8 mouse cellular contexts compared by ENCODE assay signal in genomic region chr6:120822937-120823614, GRCm38 (mm10). TPM values are rescaled to one million over a fixed set of nuclear protein-coding genes. Genes with fewer than 3 reads are reported as not detected.
DNase-seq lines count a peak whose midpoint lies in the region; ATAC-seq and TF ChIP-seq lines count a peak whose summit lies in the region.

No protein-coding gene starts in this region.

- peaks cover 17% of the 10 kb centered on the region for H3K4me1 ChIP-seq in heart, embryonic 15.5 days (replicated peaks)
- H3K4me1 ChIP-seq in limb, embryonic 13.5 days, result peaks cover 14% of the 10 kb centered on the region
- H3K4me1 ChIP-seq in neural tube, embryonic 13.5 days (replicated peaks), result peaks cover 25% of the 10 kb centered on the region

- 65% methylated on average over 10 of the region's 10 CpGs for WGBS in heart, embryonic 15.5 days
- WGBS in limb, embryonic 13.5 days, result 79% methylated on average over 10 of the region's 10 CpGs
- WGBS in neural tube, embryonic 13.5 days, result 66% methylated on average over 10 of the region's 10 CpGs

- peak overlapping the region; percentile 45 for H3K4me2 ChIP-seq in heart, embryonic 15.5 days
- peak overlapping the region; percentile 75 for H3K4me2 ChIP-seq in limb, embryonic 13.5 days (replicated peaks)
- peak overlapping the region; percentile 75 for H3K4me2 ChIP-seq in neural tube, embryonic 13.5 days

- H3K4me3 ChIP-seq in layer of hippocampus, adult 2 months, result peak overlapping the region; percentile 99
- H3K4me3 ChIP-seq in heart, embryonic 15.5 days, result peak overlapping the region; percentile 93
- peak overlapping the region; percentile 92 for H3K4me3 ChIP-seq in limb, embryonic 13.5 days
- H3K4me3 ChIP-seq in neural tube, embryonic 13.5 days, result peak overlapping the region; percentile 95

- no peak overlapping the region for H3K9ac ChIP-seq in heart, embryonic 15.5 days
- H3K9ac ChIP-seq in limb, embryonic 13.5 days, result no peak overlapping the region
- 0 out of 2 replicates have a peak overlapping the region, but pooled peaks have one; percentile 47 for H3K9ac ChIP-seq in neural tube, embryonic 13.5 days

- ATAC-seq in heart, embryonic 15.5 days (replicated peaks; ENCODE audit: insufficient number of reproducible peaks, insufficient read depth, low FRiP score, low read depth), result no peak
- no peak for ATAC-seq in limb, embryonic 13.5 days (ENCODE audit: low FRiP score, low read depth)
- peak; percentile 55 for ATAC-seq in neural tube, embryonic 13.5 days (ENCODE audit: low read depth)
- ATAC-seq in frontal cortex, adult (ENCODE audit: low TSS enrichment), result no peak

- peak overlapping the region; percentile 92 for H3K27ac ChIP-seq in layer of hippocampus, adult 2 months
- peak overlapping the region; percentile 90 for H3K27ac ChIP-seq in heart, embryonic 15.5 days
- no peak overlapping the region; the same call in 1 of the 2 replicates for H3K27ac ChIP-seq in limb, embryonic 13.5 days
- H3K27ac ChIP-seq in neural tube, embryonic 13.5 days (replicated peaks), result peak overlapping the region; percentile 64; the same call in 1 of the 2 replicates

- H3K9me3 ChIP-seq in heart, embryonic 15.5 days (replicated peaks), result no peaks in the 10 kb centered on the region
- H3K9me3 ChIP-seq in limb, embryonic 13.5 days, result no peaks in the 10 kb centered on the region
- H3K9me3 ChIP-seq in neural tube, embryonic 13.5 days, result no peaks in the 10 kb centered on the region

- no peak for DNase-seq in layer of hippocampus, adult 2 months (ENCODE audit: low spot score in 2 of 2)
- no peak for DNase-seq in layer of hippocampus, adult 9-11 months
- DNase-seq in brain, embryonic 14.5 days (ENCODE audit: low read depth), result peak; percentile 41
- DNase-seq in frontal cortex, postnatal 36 days (ENCODE audit: low spot score in 2 of 2), result no peak

- no peaks in the 10 kb centered on the region for H3K27me3 ChIP-seq in heart, embryonic 15.5 days
- H3K27me3 ChIP-seq in limb, embryonic 13.5 days, result no peaks in the 10 kb centered on the region
- H3K27me3 ChIP-seq in neural tube, embryonic 13.5 days, result 0 out of 2 replicates have a peak, but pooled peaks cover 3% of the 10 kb centered on the region

- peaks cover 16% of the 10 kb centered on the region for H3K36me3 ChIP-seq in heart, embryonic 15.5 days
- H3K36me3 ChIP-seq in limb, embryonic 13.5 days, result peaks cover 12% of the 10 kb centered on the region
- H3K36me3 ChIP-seq in neural tube, embryonic 13.5 days, result peaks cover 13% of the 10 kb centered on the region

- no peak for TF ChIP-seq POLR2A in brain, embryonic 14.5 days (IDR thresholded peaks at IDR 0.05; ENCODE audit: borderline replicate concordance, extremely low read depth, insufficient read depth, insufficient read length, poor library complexity, severe bottlenecking)

- peak; percentile 60 for TF ChIP-seq CTCF in layer of hippocampus, adult 2 months (conservative IDR thresholded peaks at IDR 0.05)
- TF ChIP-seq CTCF in brain, embryonic 14.5 days (IDR thresholded peaks at IDR 0.05; ENCODE audit: borderline replicate concordance, extremely low read depth, insufficient read depth, insufficient read length), result no peak

RNA-seq across cellular contexts. Expression of gene Atp6v1e1, which starts 0.5 kb away (rescaled TPM):
- 100 to 1,000 TPM; 467 to 509 TPM for total RNA-seq in layer of hippocampus, adult 2 months (2021)
- 162 and 195 TPM in 2 replicates for polyA plus RNA-seq in brain, embryonic 14.5 days (2012; rRNA removed)
- polyA plus RNA-seq in heart, embryonic 15.5 days (2015; fragmentation: Nextera tagmentation; extraction: Ambion mirVana), result 118 and 130 TPM in 2 replicates
- polyA plus RNA-seq in limb, embryonic 13.5 days (2015; fragmentation: Nextera tagmentation; extraction: Ambion mirVana), result 102 and 105 TPM in 2 replicates
- 301 TPM in 2 replicates for polyA plus RNA-seq in neural tube, embryonic 13.5 days (2015; fragmentation: Nextera tagmentation; extraction: Ambion mirVana)

RNA-seq across cellular contexts. Expression of gene Bcl2l13, which starts 12.9 kb away (rescaled TPM):
- total RNA-seq in layer of hippocampus, adult 2 months (2021), result 10 to 100 TPM; 36.8 to 47.3 TPM
- 31.3 and 34.7 TPM in 2 replicates for polyA plus RNA-seq in brain, embryonic 14.5 days (2012; rRNA removed)
- 25.9 and 29.5 TPM in 2 replicates for polyA plus RNA-seq in heart, embryonic 15.5 days (2015; fragmentation: Nextera tagmentation; extraction: Ambion mirVana)
- polyA plus RNA-seq in limb, embryonic 13.5 days (2015; fragmentation: Nextera tagmentation; extraction: Ambion mirVana), result 27.0 and 31.3 TPM in 2 replicates
- polyA plus RNA-seq in neural tube, embryonic 13.5 days (2015; fragmentation: Nextera tagmentation; extraction: Ambion mirVana), result 23.6 and 23.8 TPM in 2 replicates

RNA-seq across cellular contexts. Expression of gene Slc25a18, which starts 49.7 kb away (rescaled TPM):
- total RNA-seq in layer of hippocampus, adult 2 months (2021), result 10 to 100 TPM; 57.4 to 61.9 TPM
- 6.1 and 10.1 TPM in 2 replicates for polyA plus RNA-seq in brain, embryonic 14.5 days (2012; rRNA removed)
- polyA plus RNA-seq in heart, embryonic 15.5 days (2015; fragmentation: Nextera tagmentation; extraction: Ambion mirVana), result 0.09 and 0.16 TPM in 2 replicates
- 0.57 and 0.67 TPM in 2 replicates for polyA plus RNA-seq in limb, embryonic 13.5 days (2015; fragmentation: Nextera tagmentation; extraction: Ambion mirVana)
- 9.5 and 11.5 TPM in 2 replicates for polyA plus RNA-seq in neural tube, embryonic 13.5 days (2015; fragmentation: Nextera tagmentation; extraction: Ambion mirVana)
